Mouse (Mus musculus) intestine, postnatal 0 days (tissue): ENCODE measurements around the gene Rapgef3. TPM values are rescaled to one million over a fixed set of nuclear protein-coding genes. Genes with fewer than 3 reads are reported as not detected.

Experiments
- ATAC-seq: fragments of 200-750 bp; cut with Nextera tagmentation; 2 replicates; pipeline ENCODE4 v1.8.0; 2017; ENCODE audit warnings: mild to moderate bottlenecking, moderate TSS enrichment, moderate library complexity
- H3K27ac ChIP-seq: fragments of 300-500 bp; sonication (generic); 2 replicates; pipeline ENCODE4 v1.5.1; 2014; ENCODE audit warnings: mild to moderate bottlenecking, low read depth, low read length, moderate library complexity
- H3K27me3 ChIP-seq: fragments of 300-500 bp; sonication (generic); replicated peaks from 2 replicates; pipeline ENCODE4 v1.6.1; 2014; ENCODE audit warnings: low read length, mixed read lengths; ENCODE audit not compliant: control insufficient read depth, insufficient read depth
- H3K36me3 ChIP-seq: fragments of 300-500 bp; sonication (generic); 2 replicates; pipeline ENCODE4 v1.6.1; 2014; ENCODE audit warnings: mild to moderate bottlenecking, moderate library complexity; ENCODE audit not compliant: control insufficient read depth, insufficient read depth
- H3K4me1 ChIP-seq: fragments of 300-500 bp; sonication (generic); replicated peaks from 2 replicates; pipeline ENCODE4 v1.6.1; 2014; ENCODE audit warnings: antibody characterized with exemption, low read length, mixed read lengths; ENCODE audit not compliant: control insufficient read depth, insufficient read depth
- H3K4me2 ChIP-seq: fragments of 300-500 bp; sonication (generic); replicated peaks from 2 replicates; pipeline ENCODE4 v1.6.1; 2014; ENCODE audit warnings: low read depth, mild to moderate bottlenecking, moderate library complexity
- H3K4me3 ChIP-seq: fragments of 300-500 bp; sonication (generic); 2 replicates; pipeline ENCODE4 v1.5.1; 2014; ENCODE audit warnings: low read depth, low read length
- H3K9ac ChIP-seq: fragments of 300-500 bp; sonication (generic); 2 replicates; pipeline ENCODE4 v1.6.1; 2014; ENCODE audit warnings: mild to moderate bottlenecking, low read depth, low read length
- H3K9me3 ChIP-seq: fragments of 300-500 bp; sonication (generic); 2 replicates; pipeline ENCODE4 v1.6.1; 2016; ENCODE audit warnings: mixed run types; ENCODE audit not compliant: control insufficient read depth
- CTCF ChIP-seq: sonication (generic); IDR thresholded peaks from 2 replicates; pipeline ENCODE4 v1.5.1; 2016; ENCODE audit warnings: low read depth, mild to moderate bottlenecking, control low read depth, antibody characterized with exemption, moderate library complexity
- WGBS: fragments of 180-500 bp; shearing (Covaris S2); extraction: QIAGEN DNeasy Blood & Tissue Kit; methylation state at CpG from one replicate; pipeline ENCODE4 v1.1.7; 2014; 5-methylcytosine and 5-hydroxymethylcytosine counted together
- polyA plus RNA-seq: library from polyadenylated mRNA; unstranded; fragments of >200 nt; fragmentation: Nextera tagmentation; extraction: Ambion mirVana; gene quantifications from 2 replicates; pipeline ENCODE4 v1.2.1, GENCODE M21; 2015

The Rapgef3 gene
- polyA plus RNA-seq, 1 experiment from 2014 or later: 2.7 TPM

DNA sequence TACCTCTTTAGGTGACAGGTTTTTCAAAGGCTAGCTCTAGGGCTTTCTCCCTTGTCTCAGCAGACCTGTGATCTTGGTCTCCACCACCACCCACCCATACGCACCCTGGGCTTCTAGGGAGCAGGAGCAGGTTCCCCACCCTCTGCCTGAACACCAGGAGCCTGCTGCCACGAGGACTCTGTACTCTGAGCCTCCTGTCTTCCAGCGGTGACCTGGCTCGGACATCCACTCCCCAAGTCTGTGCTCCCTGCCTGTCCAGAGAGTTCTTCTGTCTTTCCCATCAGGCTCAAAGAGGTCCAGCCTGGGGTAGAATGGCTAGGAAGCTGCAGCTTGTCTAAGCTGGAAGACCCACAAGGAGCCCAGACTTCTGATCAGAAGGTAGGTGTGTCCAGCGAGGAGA lies 24.6 kb downstream of the Rapgef3 start:
- Histone ChIP-seq H3K9ac (no peak overlapping the region), H3K4me2 (no peak overlapping the region), H3K27ac (no peak overlapping the region), H3K9me3 (no peaks in the 10 kb centered on the region), H3K4me1 (no peaks in the 10 kb centered on the region), H3K4me3 (no peak overlapping the region), H3K27me3 (no peaks in the 10 kb centered on the region), H3K36me3 (no peaks in the 10 kb centered on the region)
- WGBS: 76% methylated on average over 5 of the region's 5 CpGs
- ATAC-seq: no peak
- no peak for TF ChIP-seq CTCF

DNA sequence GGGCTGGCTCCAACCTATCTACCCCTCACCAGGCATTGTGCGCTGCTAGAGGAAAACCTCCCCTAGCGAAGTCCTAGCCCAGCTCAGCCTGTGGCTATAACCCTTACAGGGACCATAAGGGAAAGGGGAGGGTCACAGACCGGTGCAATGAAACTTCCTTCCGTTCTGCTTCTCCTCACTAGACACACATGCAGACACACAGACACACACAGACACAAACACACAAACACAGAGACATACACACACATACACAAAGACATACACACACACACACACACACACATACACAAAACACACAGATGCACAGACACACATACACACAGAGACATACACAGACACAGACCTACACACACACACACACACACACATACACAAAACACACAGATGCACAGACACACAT lies 25.2 kb downstream of the Rapgef3 start:
- Histone ChIP-seq H3K4me2 (no peak overlapping the region), H3K36me3 (no peaks in the 10 kb centered on the region), H3K9me3 (no peaks in the 10 kb centered on the region), H3K4me3 (no peak overlapping the region), H3K27me3 (no peaks in the 10 kb centered on the region), H3K27ac (no peak overlapping the region), H3K9ac (no peak overlapping the region), H3K4me1 (no peaks in the 10 kb centered on the region)
- no peak for TF ChIP-seq CTCF
- no peak for ATAC-seq
- 67% methylated on average over 4 of the region's 4 CpGs for WGBS

DNA sequence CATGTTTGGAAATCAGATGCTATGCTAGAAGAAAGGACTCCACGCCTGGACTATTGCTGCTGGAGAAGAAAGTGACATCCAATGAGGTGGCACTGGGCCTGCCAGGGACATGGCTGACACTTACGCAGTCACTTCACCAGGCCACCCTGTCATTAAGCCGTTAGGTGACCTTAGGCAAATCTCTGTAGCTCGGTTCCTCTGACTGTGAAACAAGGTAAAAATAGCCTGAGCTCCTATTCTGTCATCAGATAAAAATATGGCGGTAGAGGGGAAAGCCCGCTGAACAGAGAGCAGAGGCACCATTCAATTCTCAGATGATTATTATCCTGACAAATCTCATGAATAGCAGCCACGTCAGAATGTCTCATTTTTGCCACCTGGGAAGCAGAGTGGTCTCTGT lies 25.7 kb downstream of the Rapgef3 start:
- Histone ChIP-seq H3K9ac (no peak overlapping the region), H3K27me3 (no peaks in the 10 kb centered on the region), H3K4me1 (no peaks in the 10 kb centered on the region), H3K4me3 (no peak overlapping the region), H3K4me2 (no peak overlapping the region), H3K9me3 (no peaks in the 10 kb centered on the region), H3K36me3 (no peaks in the 10 kb centered on the region), H3K27ac (no peak overlapping the region)
- TF ChIP-seq CTCF: no peak
- 65% methylated on average over 7 of the region's 7 CpGs for WGBS
- ATAC-seq: no peak

DNA sequence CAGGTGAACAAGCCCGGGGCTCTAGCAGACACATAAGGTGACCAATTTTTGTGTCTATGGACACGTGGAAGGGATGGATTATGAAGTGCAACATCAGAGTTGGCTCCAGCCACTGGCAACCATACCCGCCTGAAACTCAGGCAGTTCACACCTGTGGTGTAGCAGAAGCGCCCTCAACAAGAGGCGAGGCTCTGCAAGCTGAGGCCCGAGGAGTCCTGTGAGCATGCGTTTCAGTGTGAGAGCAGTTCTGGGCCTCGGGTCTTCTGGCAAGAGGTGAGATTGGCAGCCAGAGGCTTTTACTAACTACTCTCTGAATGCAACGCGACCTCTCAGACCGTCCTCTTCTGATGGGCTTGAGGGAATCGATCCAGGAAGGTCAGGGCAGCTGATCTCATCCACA lies 26.1 kb downstream of the Rapgef3 start:
- no peaks in the 10 kb centered on the region for H3K9me3 ChIP-seq
- no peak overlapping the region for H3K27ac ChIP-seq
- no peak for ATAC-seq
- no peaks in the 10 kb centered on the region for H3K27me3 ChIP-seq
- WGBS: 81% methylated on average over 12 of the region's 12 CpGs
- no peak overlapping the region for H3K9ac ChIP-seq
- H3K4me2 ChIP-seq: no peak overlapping the region
- no peaks in the 10 kb centered on the region for H3K36me3 ChIP-seq
- no peak for TF ChIP-seq CTCF
- no peak overlapping the region for H3K4me3 ChIP-seq
- H3K4me1 ChIP-seq: no peaks in the 10 kb centered on the region

DNA sequence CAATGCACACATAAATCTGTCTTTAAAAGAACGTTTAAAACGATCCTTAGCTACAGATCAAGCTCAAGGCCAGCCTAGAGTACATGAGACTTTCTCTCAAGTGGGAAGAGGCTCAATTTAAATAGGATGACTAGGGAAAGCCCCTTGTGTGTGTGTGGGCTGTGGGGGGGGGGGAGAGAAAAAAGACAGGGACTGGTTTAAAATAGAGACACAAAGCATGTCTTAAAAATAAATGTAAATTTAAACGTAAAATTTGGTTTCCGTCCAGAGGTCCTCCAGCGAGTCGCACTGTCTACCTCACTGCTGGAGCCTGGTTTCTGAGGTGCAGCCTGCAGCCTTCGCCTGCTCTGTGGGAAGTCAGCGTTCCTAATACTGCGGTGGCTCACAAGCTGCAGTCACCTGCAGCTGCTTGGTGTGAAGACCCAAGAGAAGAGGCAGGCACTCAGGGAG lies 27.5 kb downstream of the Rapgef3 start:
- ATAC-seq: no peak
- no peaks in the 10 kb centered on the region for H3K36me3 ChIP-seq
- no peak overlapping the region for H3K9ac ChIP-seq
- H3K27ac ChIP-seq: no peak overlapping the region
- no peaks in the 10 kb centered on the region for H3K9me3 ChIP-seq
- H3K27me3 ChIP-seq: no peaks in the 10 kb centered on the region
- no peaks in the 10 kb centered on the region for H3K4me1 ChIP-seq
- H3K4me3 ChIP-seq: no peak overlapping the region
- no peak for TF ChIP-seq CTCF
- H3K4me2 ChIP-seq: no peak overlapping the region
- WGBS: 73% methylated on average over 9 of the region's 9 CpGs

DNA sequence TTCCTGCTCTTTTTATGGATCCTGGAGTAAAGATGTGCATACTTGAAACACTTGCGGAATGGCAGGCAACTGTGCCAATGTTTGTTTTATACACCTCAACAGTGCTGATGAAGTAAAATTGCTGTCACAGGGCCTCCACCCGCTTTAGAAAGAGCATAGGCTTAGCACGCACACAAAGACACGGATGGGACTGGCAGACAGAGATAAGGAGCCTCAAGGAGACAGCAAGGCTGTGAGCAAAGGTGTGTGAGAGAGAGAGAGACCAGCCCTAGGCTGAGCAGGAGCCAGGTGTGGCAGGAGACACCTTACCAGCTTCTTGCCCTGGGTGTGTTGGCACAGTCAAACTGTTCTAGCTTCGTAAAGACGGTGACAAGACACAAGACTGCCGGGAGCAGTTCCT lies 28.8 kb downstream of the Rapgef3 start:
- no peak for TF ChIP-seq CTCF
- no peak overlapping the region for H3K4me2 ChIP-seq
- H3K9me3 ChIP-seq: no peaks in the 10 kb centered on the region
- H3K9ac ChIP-seq: no peak overlapping the region
- no peaks in the 10 kb centered on the region for H3K27me3 ChIP-seq
- WGBS: 76% methylated on average over 7 of the region's 7 CpGs
- no peaks in the 10 kb centered on the region for H3K36me3 ChIP-seq
- no peak overlapping the region for H3K4me3 ChIP-seq
- H3K4me1 ChIP-seq: no peaks in the 10 kb centered on the region
- H3K27ac ChIP-seq: no peak overlapping the region
- no peak for ATAC-seq

DNA sequence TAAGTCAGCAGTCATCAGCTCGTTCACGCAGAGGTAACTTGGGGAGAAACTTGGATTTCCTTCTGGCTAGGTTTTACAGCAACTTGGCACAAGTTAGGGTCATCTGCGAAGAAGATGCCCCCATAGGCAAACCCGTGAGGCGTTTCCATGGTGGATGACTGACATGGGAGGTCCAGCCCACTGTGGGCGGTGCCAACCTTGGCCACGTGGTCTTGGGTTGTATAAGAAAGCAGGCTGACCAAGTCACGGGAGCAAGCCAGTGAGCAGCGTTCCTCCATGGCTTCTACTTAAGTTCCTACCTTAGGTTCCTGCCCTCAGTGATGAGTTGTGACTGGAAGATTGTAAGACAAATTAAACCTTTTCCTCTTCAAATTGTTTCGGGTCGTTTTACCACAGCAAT lies 35.8 kb downstream of the Rapgef3 start:
- ATAC-seq: no peak
- TF ChIP-seq CTCF: no peak
- Histone ChIP-seq H3K4me2 (no peak overlapping the region), H3K4me3 (no peak overlapping the region), H3K9ac (no peak overlapping the region), H3K4me1 (no peaks in the 10 kb centered on the region), H3K36me3 (no peaks in the 10 kb centered on the region), H3K27ac (no peak overlapping the region), H3K9me3 (no peaks in the 10 kb centered on the region), H3K27me3 (no peaks in the 10 kb centered on the region)
- 92% methylated on average over 11 of the region's 11 CpGs for WGBS
